Comparison of ENCODE assay signal across 17 mouse cellular contexts in genomic region chr19:43857347-43857746, GRCm38 (mm10).
DNase-seq lines count a peak whose midpoint lies in the region; ATAC-seq and TF ChIP-seq lines count a peak whose summit lies in the region.
"Had no signal": no experiment of that assay in that cellular context is flagged by ENCODE, and none has a peak within 500 bp of the region (broad histone marks: within the 10 kb centered on the region; RNA-seq: fewer than 3 reads in every experiment).

No protein-coding gene starts in this region.

- peak; percentile 69 for TF ChIP-seq CTCF in lung, postnatal 0 days (IDR thresholded peaks at IDR 0.05)

- 81% methylated on average over 6 of the region's 6 CpGs for WGBS in embryonic facial prominence, embryonic 14.5 days
- WGBS in embryonic facial prominence, embryonic 10.5 days: 80% methylated on average over 6 of the region's 6 CpGs
- whole genome bisulfite sequencing in lung, postnatal 0 days: 68% methylated on average over 6 of the region's 6 CpGs
- 68% methylated on average over 6 of the region's 6 CpGs for WGBS in intestine, embryonic 16.5 days
- 85% methylated on average over 6 of the region's 6 CpGs for WGBS in forebrain, embryonic 13.5 days

- H3K9me3 ChIP-seq in embryonic facial prominence, embryonic 14.5 days (ENCODE audit: control insufficient read depth, low read length): no peaks in the 10 kb centered on the region
- H3K9me3 ChIP-seq in embryonic facial prominence, embryonic 10.5 days: peaks cover 12% of the 10 kb centered on the region; the same call in 1 of the 2 replicates
- no peaks in the 10 kb centered on the region for H3K9me3 ChIP-seq in lung, postnatal 0 days (ENCODE audit: low read length)
- no peaks in the 10 kb centered on the region for H3K9me3 ChIP-seq in intestine, embryonic 16.5 days (ENCODE audit: control insufficient read depth, low read length)
- H3K9me3 ChIP-seq in forebrain, embryonic 13.5 days (replicated peaks): no peaks in the 10 kb centered on the region; the same call in 1 of the 2 replicates
- H3K9me3 ChIP-seq: liver, embryonic 15.5 days; stomach, embryonic 15.5 days had no signal

- H3K4me1 ChIP-seq in embryonic facial prominence, embryonic 14.5 days (ENCODE audit: control insufficient read depth, insufficient read depth, low read length): no peaks in the 10 kb centered on the region
- H3K4me1 ChIP-seq in embryonic facial prominence, embryonic 10.5 days: no peaks in the 10 kb centered on the region
- no peaks in the 10 kb centered on the region for H3K4me1 ChIP-seq in lung, postnatal 0 days (ENCODE audit: insufficient read depth, low read depth, low read length)
- H3K4me1 ChIP-seq in intestine, embryonic 16.5 days (ENCODE audit: control insufficient read depth, insufficient read depth, low read length): no peaks in the 10 kb centered on the region
- H3K4me1 ChIP-seq in forebrain, embryonic 13.5 days: no peaks in the 10 kb centered on the region
- H3K4me1 ChIP-seq: heart, embryonic 12.5 days; liver, embryonic 15.5 days; megakaryocyte, embryonic 14.5 days; stomach, embryonic 15.5 days had no signal

- peak; percentile 9 for DNase-seq in embryonic facial prominence, embryonic 14.5 days (ENCODE audit: low spot score)
- no peak for DNase-seq in embryonic facial prominence, embryonic 10.5 days (ENCODE audit: low spot score)
- peak; percentile 82 for DNase-seq in lung, postnatal 0 days (ENCODE audit: low spot score)
- DNase-seq in lung, postnatal 36 days: no peak
- DNase-seq in Muller cell, postnatal 12 days (ENCODE audit: inconsistent ontology term): peak; percentile 60
- DNase-seq in ovary, postnatal 14 days (ENCODE audit: low spot score): no peak
- DNase-seq: cerebellum, adult 8-10 months; kidney, adult 11 months; right cerebral cortex, postnatal 25 days; thymus, postnatal 4 days had no signal

- ATAC-seq in embryonic facial prominence, embryonic 14.5 days (ENCODE audit: low read depth): no peak
- ATAC-seq in lung, postnatal 0 days: peak; percentile 69
- peak; percentile 71 for ATAC-seq in intestine, embryonic 16.5 days
- ATAC-seq in forebrain, embryonic 13.5 days: no peak
- ATAC-seq: CD4-positive, CD25-positive, alpha-beta regulatory T cell, adult 4 months had no signal

- no peak overlapping the region for H3K4me2 ChIP-seq in embryonic facial prominence, embryonic 14.5 days (ENCODE audit: low read depth, low read length)
- H3K4me2 ChIP-seq in lung, postnatal 0 days (replicated peaks; ENCODE audit: low read depth, low read length): no peak overlapping the region
- no peak overlapping the region for H3K4me2 ChIP-seq in intestine, embryonic 16.5 days (ENCODE audit: low read depth, low read length)
- H3K4me2 ChIP-seq in forebrain, embryonic 13.5 days: no peak overlapping the region
- H3K4me2 ChIP-seq: heart, embryonic 12.5 days; liver, embryonic 15.5 days; stomach, embryonic 15.5 days had no signal

- no peak overlapping the region for H3K4me3 ChIP-seq in embryonic facial prominence, embryonic 14.5 days (ENCODE audit: low read depth, low read length)
- H3K4me3 ChIP-seq in embryonic facial prominence, embryonic 10.5 days: no peak overlapping the region
- no peak overlapping the region for H3K4me3 ChIP-seq in lung, postnatal 0 days (ENCODE audit: low read depth, low read length)
- no peak overlapping the region for H3K4me3 ChIP-seq in intestine, embryonic 16.5 days (ENCODE audit: low read length)
- H3K4me3 ChIP-seq in forebrain, embryonic 13.5 days: no peak overlapping the region
- H3K4me3 ChIP-seq: heart, embryonic 12.5 days; liver, embryonic 15.5 days; megakaryocyte, embryonic 14.5 days; stomach, embryonic 15.5 days had no signal

- H3K27me3 ChIP-seq in embryonic facial prominence, embryonic 14.5 days (replicated peaks; ENCODE audit: control insufficient read depth, insufficient read depth, low read length): no peaks in the 10 kb centered on the region
- H3K27me3 ChIP-seq in embryonic facial prominence, embryonic 10.5 days (replicated peaks; ENCODE audit: low read depth, poor library complexity, severe bottlenecking): no peaks in the 10 kb centered on the region
- H3K27me3 ChIP-seq in lung, postnatal 0 days (replicated peaks; ENCODE audit: insufficient read depth, low read length): no peaks in the 10 kb centered on the region
- H3K27me3 ChIP-seq in intestine, embryonic 16.5 days (replicated peaks; ENCODE audit: control insufficient read depth, insufficient read depth, low read length): no peaks in the 10 kb centered on the region
- H3K27me3 ChIP-seq in forebrain, embryonic 13.5 days: no peaks in the 10 kb centered on the region
- H3K27me3 ChIP-seq: heart, embryonic 12.5 days; liver, embryonic 15.5 days; megakaryocyte, embryonic 14.5 days; stomach, embryonic 15.5 days had no signal

- TF ChIP-seq EP300 in lung, postnatal 0 days (IDR thresholded peaks at IDR 0.05): no peak

- H3K27ac ChIP-seq in embryonic facial prominence, embryonic 14.5 days (replicated peaks; ENCODE audit: low read depth, low read length): no peak overlapping the region
- H3K27ac ChIP-seq in embryonic facial prominence, embryonic 10.5 days (replicated peaks): no peak overlapping the region
- no peak overlapping the region for H3K27ac ChIP-seq in lung, postnatal 0 days (ENCODE audit: low read length)
- no peak overlapping the region for H3K27ac ChIP-seq in intestine, embryonic 16.5 days (ENCODE audit: low read length)
- H3K27ac ChIP-seq in forebrain, embryonic 13.5 days: no peak overlapping the region
- H3K27ac ChIP-seq: liver, embryonic 15.5 days; stomach, embryonic 15.5 days had no signal

- no peak overlapping the region for H3K9ac ChIP-seq in embryonic facial prominence, embryonic 14.5 days (ENCODE audit: low read depth, low read length)
- H3K9ac ChIP-seq in lung, postnatal 0 days (replicated peaks; ENCODE audit: low read depth): no peak overlapping the region
- H3K9ac ChIP-seq in intestine, embryonic 16.5 days (ENCODE audit: low read depth, low read length): no peak overlapping the region
- H3K9ac ChIP-seq in forebrain, embryonic 13.5 days: no peak overlapping the region
- H3K9ac ChIP-seq: heart, embryonic 12.5 days; liver, embryonic 15.5 days; stomach, embryonic 15.5 days had no signal

- H3K36me3 ChIP-seq in embryonic facial prominence, embryonic 14.5 days (ENCODE audit: control insufficient read depth, insufficient read depth, low read length): peaks cover 70% of the 10 kb centered on the region
- H3K36me3 ChIP-seq in embryonic facial prominence, embryonic 10.5 days (replicated peaks): peaks cover 97% of the 10 kb centered on the region
- peaks cover 30% of the 10 kb centered on the region; the same call in 1 of the 2 replicates for H3K36me3 ChIP-seq in lung, postnatal 0 days (ENCODE audit: insufficient read depth, low read length)
- H3K36me3 ChIP-seq in intestine, embryonic 16.5 days (ENCODE audit: control insufficient read depth, insufficient read depth, low read length): peaks cover 36% of the 10 kb centered on the region
- H3K36me3 ChIP-seq in forebrain, embryonic 13.5 days (ENCODE audit: poor library complexity, severe bottlenecking): peaks cover 76% of the 10 kb centered on the region

Comparison
In these comparisons a context has a peak if more than half of its experiments do, and no peak if none do; other contexts are left out.
1. DNase-seq: peak in embryonic facial prominence, embryonic 14.5 days (single experiment), lung, postnatal 0 days (single experiment) and Muller cell, postnatal 12 days (single experiment); none in embryonic facial prominence, embryonic 10.5 days (single experiment), lung, postnatal 36 days (single experiment) and ovary, postnatal 14 days (single experiment).
2. ATAC-seq: peak in lung, postnatal 0 days (single experiment) and intestine, embryonic 16.5 days (single experiment); none in embryonic facial prominence, embryonic 14.5 days (single experiment) and forebrain, embryonic 13.5 days (single experiment).